Mouse (Mus musculus) olfactory bulb, adult 2 months (tissue): ENCODE measurements around the gene Mep1a. TPM values are rescaled to one million over a fixed set of nuclear protein-coding genes. Genes with fewer than 3 reads are reported as not detected.

Source experiments
- H3K27ac ChIP-seq: fragments of 200-500 bp; 2 replicates; pipeline ENCODE4 v1.5.1; 2012; ENCODE audit warnings: low read depth, low read length; ENCODE audit not compliant: insufficient read depth
- H3K4me1 ChIP-seq: fragments of 200-500 bp; 2 replicates; pipeline ENCODE4 v1.6.1; 2012; ENCODE audit warnings: low read length; ENCODE audit not compliant: control insufficient read depth, insufficient read depth
- H3K4me3 ChIP-seq: fragments of 200-500 bp; 2 replicates; pipeline ENCODE4 v1.5.1; 2012; ENCODE audit warnings: mild to moderate bottlenecking, low read depth, low read length, moderate library complexity; ENCODE audit not compliant: insufficient read depth
- CTCF ChIP-seq: fragments of 200-500 bp; IDR thresholded peaks from 2 replicates; pipeline ENCODE4 v1.5.1; 2012; ENCODE audit warnings: low read depth, mild to moderate bottlenecking, low read length, moderate library complexity; ENCODE audit not compliant: insufficient read depth
- POLR2A ChIP-seq: fragments of 200-500 bp; IDR thresholded peaks from 2 replicates; pipeline ENCODE4 v1.6.1; 2012; ENCODE audit warnings: mild to moderate bottlenecking, low read depth, low read length, moderate library complexity; ENCODE audit not compliant: insufficient read depth
- WGBS: fragments of 180-500 bp; shearing (Covaris S2); methylation state at CpG from one replicate; pipeline ENCODE4 v1.1.7; 2018; 5-methylcytosine and 5-hydroxymethylcytosine counted together
- polyA plus RNA-seq: library from polyadenylated mRNA; stranded (reverse); fragments of >200 nt; gene quantifications from 2 replicates; pipeline ENCODE4 v1.2.4, GENCODE M21; 2012; ENCODE audit warnings: low replicate concordance; ENCODE audit not compliant: missing spikeins, insufficient read depth, insufficient read length

Gene Mep1a
- polyA plus RNA-seq, 1 experiment, result not detected

DNA sequence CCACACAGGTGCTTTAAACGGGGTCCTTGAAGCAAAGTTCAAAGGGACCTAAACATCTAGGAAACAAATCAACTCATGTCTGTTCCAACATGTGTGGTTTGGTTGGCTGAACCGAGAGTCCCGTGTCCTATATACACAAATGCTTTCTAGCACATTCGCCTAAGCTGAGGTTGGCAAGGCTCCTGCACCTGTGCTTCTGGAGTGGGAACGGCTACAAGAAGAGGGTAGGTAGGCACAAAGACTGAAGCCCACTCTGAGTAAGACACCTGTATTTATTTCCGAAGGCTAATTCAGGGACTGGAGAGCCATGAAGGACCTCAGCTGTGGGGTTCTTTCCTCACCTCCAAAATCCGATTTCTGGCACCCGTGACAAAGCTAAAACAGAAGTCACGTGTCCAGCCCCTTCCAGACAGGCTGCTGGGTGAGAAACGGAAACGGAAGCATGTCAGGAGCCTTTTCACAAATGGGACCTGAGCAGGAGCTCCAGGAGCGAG is 42.8 kb downstream of the Mep1a start:
- Histone ChIP-seq H3K27ac (no peak overlapping the region), H3K4me3 (no peak overlapping the region), H3K4me1 (peaks cover 2% of the 10 kb centered on the region)
- TF ChIP-seq CTCF (no peak), POLR2A (no peak)
- 69% methylated on average over 12 of the region's 12 CpGs for WGBS

DNA sequence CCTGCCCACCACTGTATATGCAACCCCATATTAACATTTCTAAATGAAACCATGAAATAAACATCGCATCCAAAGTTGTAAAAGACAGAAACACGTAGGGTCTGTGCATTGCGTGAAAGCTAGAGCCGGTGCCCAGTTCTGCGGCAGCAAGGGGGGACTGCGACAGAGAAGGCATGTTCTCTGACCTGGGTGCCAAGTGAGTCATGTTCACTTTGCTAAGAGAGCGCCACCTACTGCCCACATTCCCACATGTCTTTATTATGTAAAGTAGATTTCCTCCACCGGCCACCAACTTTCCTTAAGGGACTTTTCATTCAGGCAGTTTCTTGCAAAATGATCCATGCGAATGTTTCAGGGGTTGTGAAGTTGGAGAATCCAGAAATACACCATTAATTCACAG is 44.0 kb downstream of the Mep1a start:
- TF ChIP-seq CTCF (no peak), POLR2A (no peak)
- Histone ChIP-seq H3K4me1 (peaks cover 2% of the 10 kb centered on the region), H3K27ac (no peak overlapping the region), H3K4me3 (no peak overlapping the region)
- 3% methylated on average over 9 of the region's 9 CpGs for WGBS

GRCm38 (mm10) chr17:43451216-43451615 is 51.4 kb downstream of the Mep1a start:
- TF ChIP-seq CTCF (no peak), POLR2A (no peak)
- 93% methylated on average over 1 of the region's 1 CpGs for WGBS
- no peaks in the 10 kb centered on the region for H3K4me1 ChIP-seq
- H3K27ac ChIP-seq, result no peak overlapping the region
- no peak overlapping the region for H3K4me3 ChIP-seq

GRCm38 (mm10) chr17:43434485-43434884 is 68.1 kb downstream of the Mep1a start:
- no peak for TF ChIP-seq CTCF
- no peak for TF ChIP-seq POLR2A
- Histone ChIP-seq H3K4me3 (no peak overlapping the region), H3K4me1 (no peaks in the 10 kb centered on the region), H3K27ac (no peak overlapping the region)
- 40% methylated on average over 8 of the region's 8 CpGs for WGBS

DNA sequence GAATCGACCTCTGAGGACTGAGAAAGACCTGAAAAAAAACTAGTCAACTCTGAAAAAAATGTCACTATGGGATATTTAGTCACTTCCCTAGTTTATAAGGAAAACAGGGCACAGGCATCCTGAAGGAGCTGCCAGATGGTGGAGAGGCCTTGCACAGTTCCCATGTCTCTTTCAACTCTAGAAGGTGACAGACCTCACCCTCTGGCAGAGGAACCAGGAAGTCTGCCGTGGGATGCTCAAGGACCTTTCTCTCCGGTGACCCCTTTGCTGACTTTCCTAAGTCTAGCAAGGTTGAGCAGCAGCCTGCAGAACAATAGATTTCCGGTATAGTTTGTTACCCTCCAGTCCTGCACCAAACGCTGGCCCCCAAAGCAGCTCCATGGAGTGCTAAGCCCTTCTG is 70.9 kb downstream of the Mep1a start:
- WGBS, result 81% methylated on average over 5 of the region's 5 CpGs
- H3K4me1 ChIP-seq, result no peaks in the 10 kb centered on the region
- no peak overlapping the region for H3K27ac ChIP-seq
- TF ChIP-seq CTCF (no peak), POLR2A (no peak)
- no peak overlapping the region for H3K4me3 ChIP-seq

Other genes starting within 250 kb of the Mep1a start
- not detected in 2 replicates for gene Adgrf1, start 232.5 kb downstream of the Mep1a start, polyA plus RNA-seq
- not detected in 2 replicates for gene Adgrf5, start 142.4 kb downstream of the Mep1a start, polyA plus RNA-seq
- not detected in 2 replicates for gene Ankrd66, start 40.8 kb upstream of the Mep1a start, polyA plus RNA-seq
- gene Pla2g7, start 65.3 kb upstream of the Mep1a start, polyA plus RNA-seq, result 307 TPM in 1 of 2 replicates, not detected in the other
- not detected in 2 replicates for gene Tdrd6, start 127.5 kb upstream of the Mep1a start, polyA plus RNA-seq
- not detected in 2 replicates for gene Slc25a27, start 164.4 kb upstream of the Mep1a start, polyA plus RNA-seq
- not detected in 2 replicates for gene Cyp39a1, start 164.6 kb upstream of the Mep1a start, polyA plus RNA-seq